Mouse (Mus musculus) heart, adult 11 months (tissue): ENCODE data around the gene Igsf11.

ENCODE experiments used
- DNase-seq: peaks from one replicate; pipeline ENCODE4 v3.0.0; 2022

The Igsf11 gene

DNA sequence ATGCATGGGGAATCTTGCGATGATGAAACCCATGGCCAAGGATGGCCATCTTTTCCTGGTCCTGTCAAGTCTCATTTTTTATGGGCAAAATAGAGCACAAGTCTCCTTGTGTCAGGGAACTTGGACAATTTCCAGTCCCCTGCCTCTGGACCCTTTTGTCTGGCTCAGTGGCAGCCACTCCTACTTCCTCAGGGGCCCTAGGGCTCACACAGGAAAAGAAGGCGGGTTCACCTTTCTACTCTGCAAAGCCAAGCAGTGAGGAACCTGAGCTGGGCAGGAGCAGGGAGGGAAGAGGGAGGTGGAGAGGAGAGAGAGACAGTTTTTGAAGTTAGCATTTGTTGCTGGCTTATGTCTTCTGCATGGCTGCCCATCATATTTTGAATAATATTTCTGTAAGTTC is 93.9 kb downstream of the Igsf11 start:
- peak; percentile 68 for DNase-seq

GRCm38 (mm10) chr16:38993711-38994110 is 101.2 kb downstream of the Igsf11 start:
- DNase-seq, result no peak

- no peak for DNase-seq
Measured at GRCm38 (mm10) chr16:38998496-38999258, 106.2 kb downstream of the Igsf11 start.

DNA sequence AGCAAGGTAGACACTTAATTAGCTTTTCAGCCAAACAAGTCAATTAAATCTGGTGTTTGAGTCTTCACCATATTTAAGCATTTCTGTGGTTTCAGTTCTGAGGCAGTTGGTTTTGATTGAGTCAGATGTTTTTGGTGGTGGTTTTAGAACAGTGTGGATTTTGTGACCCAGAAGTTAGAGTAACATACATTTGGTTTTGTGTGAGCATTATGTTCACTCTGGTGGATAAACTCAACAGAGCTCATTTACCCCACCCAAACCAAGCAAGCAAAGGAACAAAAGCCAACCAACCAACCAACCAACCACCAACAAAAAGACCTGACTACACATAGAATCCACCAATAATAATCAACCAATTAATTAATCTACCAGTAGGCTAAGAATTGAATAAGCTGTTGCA is 106.8 kb downstream of the Igsf11 start:
- no peak for DNase-seq

- no peak for DNase-seq
Measured at GRCm38 (mm10) chr16:39006978-39007377, 114.5 kb downstream of the Igsf11 start.

DNA sequence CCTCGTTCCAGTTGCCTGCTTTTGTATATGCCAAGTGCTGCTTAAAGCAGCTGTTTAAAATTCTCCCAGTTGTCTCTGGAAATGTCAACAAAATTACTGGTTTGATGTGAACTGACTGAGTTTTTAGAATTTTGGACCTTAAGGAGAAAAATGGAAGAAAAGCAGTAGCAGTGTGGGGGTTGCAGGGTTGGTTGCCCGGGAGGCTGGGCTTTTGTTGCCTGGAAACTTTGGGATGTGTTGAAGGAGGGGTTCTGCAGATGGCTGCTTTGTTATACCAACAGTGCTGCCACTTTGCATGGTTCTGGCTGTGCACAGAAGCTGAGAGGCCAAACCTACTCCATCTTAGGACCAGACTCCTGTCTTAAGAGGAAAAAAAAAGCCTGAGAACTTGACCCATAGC is 127.0 kb downstream of the Igsf11 start:
- no peak for DNase-seq

DNA sequence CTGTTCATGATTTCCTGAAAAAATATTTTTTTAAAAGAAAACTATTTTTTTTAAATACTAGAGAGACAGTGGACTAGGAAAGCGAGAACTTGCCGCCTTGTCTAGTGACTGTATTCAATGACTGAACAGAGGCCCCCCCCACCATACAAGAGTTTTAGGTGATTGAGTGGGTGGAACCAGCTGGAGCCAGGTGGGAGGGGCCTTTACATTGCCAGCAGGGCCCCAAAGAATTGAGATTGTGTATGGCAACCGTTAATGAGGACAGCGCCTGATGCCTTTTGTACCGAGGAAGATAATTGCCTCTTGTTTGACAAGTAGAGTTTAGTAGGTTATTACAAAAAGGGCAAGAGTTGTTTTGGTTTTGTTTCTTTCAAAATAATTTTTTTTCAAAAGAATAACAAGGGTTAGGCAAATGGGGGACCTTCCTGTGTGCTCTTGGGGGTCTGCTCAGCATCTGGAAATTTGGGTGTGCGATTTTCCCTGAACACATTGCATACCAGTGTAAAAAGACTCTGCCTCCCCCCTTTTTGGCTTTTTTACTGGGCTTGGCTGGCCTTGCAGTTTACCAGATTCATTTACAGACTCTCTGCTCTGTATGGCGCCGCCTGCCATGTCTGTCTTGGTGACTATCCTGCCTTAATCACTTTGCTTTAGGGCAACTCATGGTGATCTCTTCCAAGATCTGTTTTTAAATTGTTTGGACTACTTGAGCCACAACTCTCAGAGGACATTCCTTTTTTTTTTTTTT is 133.7 kb downstream of the Igsf11 start:
- DNase-seq, result no peak

GRCm38 (mm10) chr16:39031350-39031749 is 138.9 kb downstream of the Igsf11 start:
- DNase-seq, result no peak

DNA sequence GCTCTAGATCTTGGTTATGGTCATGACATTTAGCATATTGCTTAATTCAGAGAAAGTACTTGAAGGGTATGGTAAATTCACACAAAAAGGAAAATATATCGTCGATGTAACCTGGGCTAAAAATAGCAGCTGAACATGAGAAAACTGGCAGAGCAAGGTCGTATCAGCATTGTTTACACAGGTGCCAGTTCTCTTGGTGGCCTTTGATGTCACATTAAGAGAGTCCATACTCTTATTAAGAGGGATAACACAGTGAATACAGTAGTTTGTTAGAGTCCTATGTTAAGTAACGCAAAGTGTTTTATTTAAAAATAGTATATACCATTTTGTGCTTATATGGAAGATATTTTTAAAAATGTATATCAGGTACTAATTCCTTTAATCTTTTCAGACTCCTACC is 144.8 kb downstream of the Igsf11 start:
- no peak for DNase-seq

GRCm38 (mm10) chr16:39044381-39044780 is 151.9 kb downstream of the Igsf11 start:
- DNase-seq, result peak; percentile 30

DNA sequence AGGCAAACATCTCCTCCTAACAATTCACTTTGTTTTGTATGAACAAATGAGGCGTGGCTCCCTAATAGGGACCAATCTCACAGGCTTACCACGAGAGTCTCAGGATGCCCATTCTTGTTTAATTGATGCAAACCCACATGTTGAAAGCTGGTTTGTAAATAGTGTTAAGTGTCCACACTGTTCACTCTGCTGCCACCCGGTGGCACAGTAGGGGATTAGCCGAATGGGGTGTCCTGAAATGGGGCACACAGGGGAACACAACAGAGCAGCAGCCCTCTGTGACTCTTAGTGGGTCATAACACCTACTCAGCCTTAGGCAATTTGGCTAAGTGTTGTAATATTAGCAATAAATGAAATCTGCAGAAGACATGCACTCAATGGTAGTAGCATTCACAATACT is 156.4 kb downstream of the Igsf11 start:
- DNase-seq, result no peak

DNA sequence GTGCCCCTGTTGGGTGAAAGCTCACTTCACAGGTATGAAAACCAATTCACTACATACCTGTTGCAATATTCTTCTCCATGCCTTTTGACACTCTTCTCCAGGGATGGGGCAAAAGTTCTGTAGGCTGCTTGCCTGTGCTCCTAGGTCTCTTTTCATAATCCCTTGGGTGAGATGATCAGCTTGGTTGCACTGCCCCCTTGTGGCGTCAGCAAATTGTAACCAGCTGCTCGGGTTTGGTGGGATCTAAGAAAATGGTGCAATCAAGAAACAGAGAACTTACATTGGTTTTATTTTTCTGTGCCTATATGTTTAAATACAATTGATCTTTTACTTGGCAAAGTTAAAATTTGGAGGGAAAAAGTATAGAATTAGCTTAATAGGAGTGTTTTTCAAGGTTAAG is 160.5 kb downstream of the Igsf11 start:
- peak; percentile 78 for DNase-seq

GRCm38 (mm10) chr16:39053779-39054178 is 161.3 kb downstream of the Igsf11 start:
- DNase-seq, result no peak

DNA sequence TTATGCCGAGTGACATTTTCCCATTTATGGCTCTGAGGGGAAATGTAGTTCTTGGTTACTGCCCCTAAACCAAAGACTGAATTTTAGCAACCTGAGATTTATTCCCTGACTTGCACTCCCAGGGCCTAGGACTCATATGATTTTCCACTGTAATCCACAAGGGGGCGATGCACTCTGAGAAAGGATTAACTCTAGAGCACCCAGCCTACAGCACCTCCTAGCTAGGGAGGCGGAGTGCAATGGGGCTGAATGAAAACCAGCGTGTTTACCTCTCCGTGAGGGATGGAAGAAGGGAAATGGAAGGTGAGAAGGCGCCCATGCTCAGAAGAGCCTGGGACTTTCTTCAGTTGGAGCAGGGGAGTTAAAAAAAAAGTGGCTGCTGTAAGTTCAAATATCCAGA is 163.6 kb downstream of the Igsf11 start:
- DNase-seq, result peak; percentile 61

- peak; percentile 79 for DNase-seq
Measured at GRCm38 (mm10) chr16:39056961-39057360, 164.5 kb downstream of the Igsf11 start.

DNA sequence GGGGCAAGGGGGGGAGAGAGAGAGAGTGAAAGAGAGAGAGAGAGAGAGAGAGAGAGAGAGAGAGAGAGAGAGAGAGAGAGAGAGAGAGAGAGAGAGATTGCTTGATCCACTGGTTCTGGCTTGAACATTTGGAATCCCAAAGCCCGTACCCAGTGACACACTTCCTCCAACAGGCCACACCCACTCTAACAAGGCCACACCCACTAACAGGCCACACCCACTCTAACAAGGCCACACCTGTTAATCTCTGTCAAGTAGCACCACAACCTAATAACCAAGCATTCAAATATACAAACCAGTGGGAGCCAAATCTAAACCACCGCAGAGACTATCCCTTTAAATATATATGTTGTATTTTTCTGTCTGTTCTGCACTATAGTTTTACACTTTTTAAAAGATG is 166.4 kb downstream of the Igsf11 start:
- peak; percentile 66 for DNase-seq

DNA sequence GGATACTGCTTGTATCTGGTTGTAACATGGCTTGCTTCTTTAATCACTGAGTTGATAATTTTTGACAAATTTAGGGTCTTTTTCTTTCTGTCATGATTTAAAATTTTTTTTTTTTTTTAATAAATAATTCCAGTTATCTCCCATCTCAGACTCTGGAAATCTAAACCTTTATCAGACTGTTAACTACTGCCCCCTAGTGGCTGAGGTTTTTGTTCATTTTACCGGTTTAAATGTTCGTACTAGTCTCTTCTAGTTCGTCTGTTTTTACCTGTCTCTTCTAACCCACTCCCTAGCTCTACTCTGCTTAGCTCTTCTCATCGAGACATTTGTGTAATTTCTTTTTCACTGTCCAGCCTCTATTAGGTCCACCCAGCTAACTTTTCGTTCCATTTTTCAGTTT is 170.1 kb downstream of the Igsf11 start:
- DNase-seq, result no peak

DNA sequence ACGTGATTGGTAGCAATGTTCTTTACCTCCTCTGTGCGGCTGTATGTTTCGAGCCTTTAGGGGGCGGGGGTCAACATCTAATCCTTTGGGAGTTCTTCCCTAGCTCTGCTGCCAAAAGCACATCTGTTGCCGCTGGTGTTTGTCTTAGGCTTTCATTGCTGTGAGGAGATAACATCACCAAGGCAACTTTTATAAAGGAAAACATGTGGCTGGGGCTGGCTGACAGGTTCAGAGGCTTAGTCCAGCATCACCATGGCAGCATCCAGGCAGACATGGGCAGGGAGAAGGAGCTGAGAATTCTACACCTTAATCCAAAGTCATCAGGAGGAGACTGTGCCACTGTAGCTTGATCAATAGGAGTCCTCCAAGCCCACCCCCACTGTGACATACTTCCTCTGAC is 173.1 kb downstream of the Igsf11 start:
- peak; percentile 86 for DNase-seq

DNA sequence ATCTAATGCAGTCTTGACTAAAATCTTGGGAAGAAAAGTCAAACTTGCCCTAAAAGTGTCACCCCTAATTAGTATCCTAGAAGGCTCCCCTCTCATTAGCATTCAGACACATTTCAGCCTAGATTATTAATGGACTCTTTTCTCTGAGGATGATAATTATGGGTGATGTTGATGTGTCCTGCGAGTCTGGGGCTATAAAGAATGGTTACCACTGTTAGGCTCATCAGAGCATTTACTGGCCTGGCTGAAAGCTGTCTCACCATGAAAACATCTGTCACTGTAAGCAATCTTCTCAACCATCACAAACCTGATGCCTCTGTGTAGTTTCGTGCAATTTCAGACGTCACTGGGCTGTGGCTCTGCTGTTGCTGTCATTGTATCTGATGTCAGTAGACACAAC is 179.0 kb downstream of the Igsf11 start:
- no peak for DNase-seq
